Mouse (Mus musculus) gastrocnemius, postnatal 14 days (tissue): ENCODE measurements around the gene Rho. TPM values are rescaled to one million over a fixed set of nuclear protein-coding genes. Genes with fewer than 3 reads are reported as not detected.

Source experiments
- DNase-seq: peaks from one replicate; pipeline ENCODE4 v3.0.0; 2021; ENCODE audit warnings: mixed read lengths
- intact Hi-C: fragments of 180-260 bp; cut with DNase I; formaldehyde crosslinking; loops from one replicate; pipeline ENCODE4 v1.15.1; 2025; ENCODE audit warnings: low total_unique reads
- total RNA-seq, 2 experiments: library from RNA; stranded (reverse); gene quantifications; 2 replicates each; pipeline ENCODE4 v1.2.3; 2021

The Rho gene
- total RNA-seq, 2 experiments from 2014 or later = 0.14 to 0.22 TPM

- DNase-seq = no peak
- intact Hi-C loops = no loop called here
Observed at GRCm38 (mm10) chr6:115911763-115912162, 19.8 kb upstream of the Rho start.

GRCm38 (mm10) chr6:115913482-115913881, 18.1 kb upstream of the Rho start:
- intact Hi-C loops = no loop called here

GRCm38 (mm10) chr6:115914511-115915202, 16.9 kb upstream of the Rho start:
- intact Hi-C loops = no loop called here

More at GRCm38 (mm10) chr6:115913482-115913881, 18.1 kb upstream of the Rho start:
- no peak for DNase-seq

GRCm38 (mm10) chr6:115915601-115916445, 15.7 kb upstream of the Rho start:
- no peak for DNase-seq
- intact Hi-C loops = no loop called here

More at GRCm38 (mm10) chr6:115914511-115915202, 16.9 kb upstream of the Rho start:
- no peak for DNase-seq

GRCm38 (mm10) chr6:115916611-115917010, 14.9 kb upstream of the Rho start:
- DNase-seq = no peak

GRCm38 (mm10) chr6:115918615-115919014, 12.9 kb upstream of the Rho start:
- no peak for DNase-seq
- intact Hi-C loops = no loop called here

More at GRCm38 (mm10) chr6:115916611-115917010, 14.9 kb upstream of the Rho start:
- intact Hi-C loops = no loop called here

GRCm38 (mm10) chr6:115919876-115920275, 11.7 kb upstream of the Rho start:
- DNase-seq = no peak
- intact Hi-C loops = no loop called here

- DNase-seq = no peak
- intact Hi-C loops = no loop called here
Observed at GRCm38 (mm10) chr6:115924829-115925228, 6.7 kb upstream of the Rho start.

GRCm38 (mm10) chr6:115926416-115926815, 5.1 kb upstream of the Rho start:
- DNase-seq = no peak
- intact Hi-C loops = no loop called here

- intact Hi-C loops = no loop called here
- no peak for DNase-seq
Observed at GRCm38 (mm10) chr6:115927292-115928242, 4.0 kb upstream of the Rho start.

- intact Hi-C loops = no loop called here
Observed at GRCm38 (mm10) chr6:115930018-115930417, 1.5 kb upstream of the Rho start.

GRCm38 (mm10) chr6:115932391-115932790, 843 bp downstream of the Rho start:
- DNase-seq = no peak

More at GRCm38 (mm10) chr6:115930018-115930417, 1.5 kb upstream of the Rho start:
- DNase-seq = no peak

GRCm38 (mm10) chr6:115935544-115935943, 4.0 kb downstream of the Rho start:
- intact Hi-C loops = no loop called here
- DNase-seq = no peak

More at GRCm38 (mm10) chr6:115932391-115932790, 843 bp downstream of the Rho start:
- intact Hi-C loops = no loop called here

- no peak for DNase-seq
- intact Hi-C loops = no loop called here
Observed at GRCm38 (mm10) chr6:115938011-115938410, 6.5 kb downstream of the Rho start.

GRCm38 (mm10) chr6:115938798-115939197, 7.2 kb downstream of the Rho start:
- intact Hi-C loops = no loop called here
- no peak for DNase-seq

- no peak for DNase-seq
- intact Hi-C loops = no loop called here
Observed at GRCm38 (mm10) chr6:115940603-115941002, 9.1 kb downstream of the Rho start.

- no peak for DNase-seq
- intact Hi-C loops = no loop called here
Observed at GRCm38 (mm10) chr6:115941128-115941527, 9.6 kb downstream of the Rho start.

GRCm38 (mm10) chr6:115943498-115944427, 12.2 kb downstream of the Rho start:
- intact Hi-C loops = no loop called here

More at GRCm38 (mm10) chr6:115943498-115944427, 12.2 kb downstream of the Rho start:
- DNase-seq = no peak
